Mouse (Mus musculus) ES-Bruce4 (cell line): ENCODE measurements at regions not wholly inside any gene's neighbourhood (a gene's known extent, or its start where the extent isn't known, plus 50 kb on each side); places are given as distances from the start of the nearest gene placed in this dataset.

Experiments used
- H3K27ac ChIP-seq: 2 replicates; pipeline ENCODE4 v1.5.1; 2012; ENCODE audit warnings: low read length, inconsistent platforms; ENCODE audit not compliant: insufficient read depth
- H3K27me3 ChIP-seq: 2 replicates; pipeline ENCODE4 v1.6.1; 2012; ENCODE audit warnings: mild to moderate bottlenecking, low read length, inconsistent platforms; ENCODE audit not compliant: control insufficient read depth, poor library complexity, insufficient read depth, severe bottlenecking
- H3K36me3 ChIP-seq: 2 replicates; pipeline ENCODE4 v1.6.1; 2012; ENCODE audit warnings: inconsistent platforms, mild to moderate bottlenecking, low read length, moderate library complexity; ENCODE audit not compliant: control insufficient read depth, poor library complexity, insufficient read depth, severe bottlenecking
- H3K4me1 ChIP-seq: one replicate; pipeline ENCODE4 v1.8.1; 2011; ENCODE audit warnings: low read length; ENCODE audit not compliant: control insufficient read depth, insufficient read depth
- H3K4me3 ChIP-seq: 2 replicates; pipeline ENCODE4 v1.5.1; 2011; ENCODE audit warnings: low read depth, mild to moderate bottlenecking, low read length
- H3K9ac ChIP-seq: 2 replicates; pipeline ENCODE4 v1.6.1; 2012; ENCODE audit warnings: low read depth, mild to moderate bottlenecking, inconsistent platforms; ENCODE audit not compliant: poor library complexity, severe bottlenecking
- H3K9me3 ChIP-seq: replicated peaks from 2 replicates; pipeline ENCODE4 v1.6.1; 2012; ENCODE audit warnings: mild to moderate bottlenecking, low read length, inconsistent platforms; ENCODE audit not compliant: control insufficient read depth, poor library complexity, insufficient read depth, severe bottlenecking
- CTCF ChIP-seq: IDR thresholded peaks from one replicate; pipeline ENCODE4 v1.8.1; 2011; ENCODE audit warnings: low read depth, low read length
- EP300 ChIP-seq: IDR thresholded peaks from 2 replicates; pipeline ENCODE4 v1.6.1; 2011; ENCODE audit warnings: low read depth, low read length; ENCODE audit not compliant: insufficient read depth
- POLR2A ChIP-seq: IDR thresholded peaks from one replicate; pipeline ENCODE4 v1.8.1; 2011; ENCODE audit warnings: low read length; ENCODE audit not compliant: insufficient read depth

DNA sequence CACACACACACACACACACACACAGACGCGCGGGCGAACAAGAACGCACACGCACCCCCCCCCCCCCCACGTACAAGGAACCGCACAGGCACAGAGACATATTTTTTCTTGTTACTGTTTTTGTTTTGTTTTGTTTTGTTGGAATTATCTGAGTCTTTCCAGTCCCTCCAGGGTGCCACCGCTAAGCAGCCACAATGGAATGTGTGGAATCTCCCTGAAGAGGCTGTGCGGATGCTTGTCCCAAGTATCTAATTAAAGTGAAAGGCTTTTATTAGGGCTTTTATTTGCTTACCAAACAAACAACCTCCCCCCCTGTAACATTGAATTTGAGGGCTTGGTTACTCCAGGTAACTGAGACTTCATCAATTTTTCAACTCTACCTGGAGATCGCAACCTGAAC is 1074.2 kb downstream of the Agbl1 start:
- H3K4me3 ChIP-seq: no peak overlapping the region
- H3K27me3 ChIP-seq: no peaks in the 10 kb centered on the region
- no peak overlapping the region for H3K9ac ChIP-seq
- H3K4me1 ChIP-seq: no peaks in the 10 kb centered on the region
- H3K27ac ChIP-seq: no peak overlapping the region
- no peaks in the 10 kb centered on the region for H3K9me3 ChIP-seq
- H3K36me3 ChIP-seq: no peaks in the 10 kb centered on the region
- TF ChIP-seq EP300 (no peak), CTCF (no peak)

DNA sequence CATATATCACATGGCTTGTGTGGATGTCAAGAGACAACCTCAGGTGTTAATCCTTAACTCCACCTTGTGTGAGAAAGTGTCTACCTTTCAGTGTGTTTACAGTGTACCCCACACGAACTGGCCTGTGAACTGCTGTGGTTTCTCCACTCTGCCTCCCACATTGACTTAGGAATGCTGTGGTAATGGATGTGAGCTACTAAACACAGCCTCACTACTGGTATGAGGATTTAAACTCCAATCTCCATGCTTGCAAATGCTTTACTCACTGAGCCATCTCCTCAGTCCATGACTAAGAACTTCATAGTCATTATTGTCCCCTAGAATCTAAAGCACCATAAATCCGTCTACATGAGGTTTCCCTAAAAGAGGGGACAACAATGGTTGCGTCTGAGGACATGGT is 1075.8 kb downstream of the Agbl1 start:
- no peaks in the 10 kb centered on the region for H3K9me3 ChIP-seq
- H3K36me3 ChIP-seq: no peaks in the 10 kb centered on the region
- H3K27me3 ChIP-seq: no peaks in the 10 kb centered on the region
- TF ChIP-seq POLR2A (no peak), EP300 (no peak), CTCF (no peak)
- H3K27ac ChIP-seq: no peak overlapping the region
- H3K4me1 ChIP-seq: no peaks in the 10 kb centered on the region
- no peak overlapping the region for H3K9ac ChIP-seq
- no peak overlapping the region for H3K4me3 ChIP-seq

- no peaks in the 10 kb centered on the region for H3K27me3 ChIP-seq
- no peak overlapping the region for H3K9ac ChIP-seq
- H3K9me3 ChIP-seq: no peaks in the 10 kb centered on the region
- no peak for TF ChIP-seq POLR2A
- no peak for TF ChIP-seq EP300
- TF ChIP-seq CTCF: no peak
- H3K4me1 ChIP-seq: no peaks in the 10 kb centered on the region
- no peak overlapping the region for H3K4me3 ChIP-seq
- H3K36me3 ChIP-seq: no peaks in the 10 kb centered on the region
- no peak overlapping the region for H3K27ac ChIP-seq
These were observed 1082.0 kb downstream of the Agbl1 start for GRCm38 (mm10) chr7:77311661-77312060.

- H3K9me3 ChIP-seq: no peaks in the 10 kb centered on the region
- no peaks in the 10 kb centered on the region for H3K27me3 ChIP-seq
- H3K9ac ChIP-seq: no peak overlapping the region
- no peak overlapping the region for H3K4me3 ChIP-seq
- no peaks in the 10 kb centered on the region for H3K36me3 ChIP-seq
- TF ChIP-seq EP300 (no peak), POLR2A (no peak), CTCF (no peak)
- H3K4me1 ChIP-seq: no peaks in the 10 kb centered on the region
- no peak overlapping the region for H3K27ac ChIP-seq
These were observed 1095.5 kb downstream of the Agbl1 start for GRCm38 (mm10) chr7:77325140-77325539.

DNA sequence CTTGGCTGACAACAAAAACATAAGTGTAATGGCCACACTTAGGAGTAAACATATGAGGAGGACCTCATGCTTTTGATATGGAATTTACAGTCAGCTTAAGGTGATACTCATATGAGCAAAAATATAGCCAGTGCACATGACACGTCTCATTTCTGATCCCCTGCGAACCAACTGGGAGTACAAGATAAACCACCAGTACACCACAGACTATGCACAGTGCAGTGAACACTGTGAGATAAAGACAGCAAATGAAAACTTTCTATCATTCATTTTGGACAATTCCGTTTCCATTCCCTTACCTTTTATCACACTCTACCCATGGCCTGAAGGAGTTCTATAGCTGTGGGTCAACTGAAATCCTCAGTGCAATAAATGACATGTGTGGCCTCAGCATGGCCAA is 1097.1 kb downstream of the Agbl1 start:
- Histone ChIP-seq H3K9me3 (no peaks in the 10 kb centered on the region), H3K27me3 (no peaks in the 10 kb centered on the region), H3K4me3 (no peak overlapping the region), H3K4me1 (no peaks in the 10 kb centered on the region), H3K9ac (no peak overlapping the region), H3K27ac (no peak overlapping the region), H3K36me3 (no peaks in the 10 kb centered on the region)
- TF ChIP-seq EP300: no peak
- no peak for TF ChIP-seq CTCF
- TF ChIP-seq POLR2A: no peak

GRCm38 (mm10) chr7:77327516-77327915 is 1097.8 kb downstream of the Agbl1 start:
- Histone ChIP-seq H3K36me3 (no peaks in the 10 kb centered on the region), H3K4me1 (no peaks in the 10 kb centered on the region), H3K9ac (no peak overlapping the region), H3K27me3 (no peaks in the 10 kb centered on the region), H3K9me3 (no peaks in the 10 kb centered on the region), H3K27ac (no peak overlapping the region), H3K4me3 (no peak overlapping the region)
- TF ChIP-seq CTCF: no peak
- TF ChIP-seq EP300: no peak
- no peak for TF ChIP-seq POLR2A
